Mouse (Mus musculus) monocyte, adult 5-6 weeks (primary cell): ENCODE data around the gene Itgav. TPM values are rescaled to one million over a fixed set of nuclear protein-coding genes. Genes with fewer than 3 reads are reported as not detected.
A peak's percentile ranks its signal among the peaks of the same experiment; 100 is the strongest.
"Not testable (repeated sequence)": the region's sequence is repeated elsewhere in the genome, so short reads cannot be mapped to it uniquely, and the experiment has no call there.

Source experiments
- ATAC-seq: fragments of 153-309, 156-312 bp; replicated peaks from 2 replicates; pipeline ENCODE4 v1.8.0; 2017; ENCODE audit warnings: mild to moderate bottlenecking; ENCODE audit not compliant: low TSS enrichment, insufficient number of reproducible peaks, severe bottlenecking, poor library complexity, low FRiP score
- total RNA-seq: library from RNA; stranded (forward); fragments of 200-1000, 200-491, 200-594 nt; gene quantifications from 3 replicates; pipeline ENCODE4 v1.2.3, GENCODE M21; 2017

The Itgav gene
- total RNA-seq, 1 experiment from 2014 or later = 168 TPM

DNA sequence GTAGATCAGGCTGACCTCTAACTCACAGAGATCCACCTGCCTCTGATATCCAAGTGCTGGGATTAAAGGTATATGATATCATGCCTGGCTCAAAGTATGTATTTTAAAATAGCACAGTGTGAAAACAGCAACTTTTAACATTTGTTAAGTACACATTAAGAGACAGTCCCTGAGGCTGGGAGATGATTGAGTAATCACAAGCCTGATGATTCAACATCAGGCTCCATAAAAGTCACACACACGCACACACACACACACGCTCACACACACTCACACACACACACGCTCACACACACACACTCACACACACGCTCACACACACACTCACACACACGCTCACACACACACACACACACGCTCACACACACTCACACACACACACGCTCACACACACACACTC is 21.8 kb upstream of the Itgav start:
- no peak for ATAC-seq

DNA sequence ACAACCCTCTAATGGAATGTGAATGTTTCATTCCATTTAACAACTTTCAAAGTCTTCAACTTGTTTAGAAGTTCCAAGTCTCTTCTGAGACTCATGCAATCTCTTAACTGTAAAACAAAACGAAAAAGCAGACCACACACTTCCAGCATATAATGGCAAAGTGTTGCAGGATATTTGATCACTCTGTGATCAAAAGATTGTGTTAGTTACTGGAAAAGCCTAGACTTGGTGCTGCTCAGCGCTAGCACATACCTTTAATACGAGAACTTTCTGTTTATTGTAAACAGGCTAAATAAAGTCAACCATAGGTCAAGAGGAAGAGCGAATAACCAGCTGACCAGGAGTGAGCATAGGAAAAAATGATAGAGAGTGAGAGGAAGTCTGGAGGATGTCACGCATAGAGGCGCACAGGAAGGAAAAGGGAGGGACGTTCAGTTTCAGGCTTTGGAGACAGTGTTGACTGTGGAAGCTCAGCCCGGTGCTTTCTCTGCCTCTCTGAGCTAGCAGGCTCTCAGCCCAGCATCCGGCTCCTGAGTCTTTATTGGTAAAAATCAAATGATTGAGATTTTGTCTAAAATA is 18.5 kb upstream of the Itgav start:
- ATAC-seq = no peak

DNA sequence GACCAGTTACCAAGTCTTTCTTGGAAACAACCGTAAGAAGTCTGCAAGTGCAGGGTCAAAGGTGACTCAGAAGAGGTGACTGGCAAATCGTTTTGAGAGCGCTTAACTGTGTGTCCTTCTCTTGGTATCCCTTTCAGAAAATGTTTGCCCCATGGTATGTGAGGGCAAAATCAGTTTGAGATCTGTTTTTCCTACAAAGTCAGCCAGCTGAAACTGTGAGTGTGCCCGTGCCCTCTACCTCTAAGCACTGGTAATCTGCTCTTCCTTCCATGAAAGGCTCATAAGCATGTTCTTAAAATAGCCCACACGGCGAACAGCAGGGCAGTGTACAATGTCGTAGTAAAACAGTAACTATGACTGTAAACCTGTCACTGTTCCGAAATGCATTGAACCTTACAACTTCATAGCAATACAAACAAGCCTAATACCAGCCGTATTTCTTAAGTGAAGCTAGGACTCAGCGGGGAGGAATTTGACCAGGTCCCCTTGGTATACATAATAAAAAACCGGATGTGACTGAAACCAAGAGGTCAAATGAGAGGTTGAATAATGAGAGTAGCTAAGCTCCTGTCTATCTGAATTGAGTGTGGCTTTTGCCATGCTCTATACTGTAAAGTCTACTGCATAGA is 14.2 kb upstream of the Itgav start:
- ATAC-seq = no peak

DNA sequence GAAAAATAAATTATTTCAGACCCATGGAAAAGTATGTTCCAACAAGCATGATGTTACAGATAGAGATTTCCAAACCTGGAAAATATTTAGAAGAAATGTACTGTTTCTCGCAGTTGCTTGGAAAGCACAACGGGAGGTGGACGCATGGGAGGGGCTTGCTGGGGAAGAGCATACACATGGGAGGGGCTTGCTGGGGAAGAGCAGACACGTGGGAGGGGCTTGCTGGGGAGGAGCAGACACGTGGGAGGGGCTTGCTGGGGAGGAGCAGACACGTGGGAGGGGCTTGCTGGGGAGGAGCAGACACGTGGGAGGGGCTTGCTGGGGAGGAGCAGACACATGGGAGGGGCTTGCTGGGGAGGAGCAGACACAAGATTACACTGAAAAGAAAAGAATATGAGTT is 10.9 kb upstream of the Itgav start:
- ATAC-seq = not testable (repeated sequence)

DNA sequence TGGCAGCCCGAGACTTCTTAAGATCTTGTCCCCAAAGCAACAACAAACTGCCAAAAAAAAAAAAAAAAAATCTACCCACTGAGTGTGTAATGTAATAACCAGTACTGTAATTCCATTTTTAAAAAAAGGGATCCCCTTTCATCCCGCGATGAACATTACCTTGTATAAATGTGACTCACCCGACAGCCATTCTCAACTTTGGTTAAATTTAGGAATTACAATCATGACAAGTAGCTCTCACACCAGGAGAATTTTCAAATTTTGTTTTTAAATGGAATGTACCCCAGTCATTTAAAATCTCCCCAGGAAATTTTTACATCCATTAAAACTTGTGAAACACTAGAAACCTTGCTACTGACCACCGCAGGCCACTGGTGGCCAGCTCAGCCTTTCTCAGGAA is 10.3 kb upstream of the Itgav start:
- ATAC-seq = no peak

DNA sequence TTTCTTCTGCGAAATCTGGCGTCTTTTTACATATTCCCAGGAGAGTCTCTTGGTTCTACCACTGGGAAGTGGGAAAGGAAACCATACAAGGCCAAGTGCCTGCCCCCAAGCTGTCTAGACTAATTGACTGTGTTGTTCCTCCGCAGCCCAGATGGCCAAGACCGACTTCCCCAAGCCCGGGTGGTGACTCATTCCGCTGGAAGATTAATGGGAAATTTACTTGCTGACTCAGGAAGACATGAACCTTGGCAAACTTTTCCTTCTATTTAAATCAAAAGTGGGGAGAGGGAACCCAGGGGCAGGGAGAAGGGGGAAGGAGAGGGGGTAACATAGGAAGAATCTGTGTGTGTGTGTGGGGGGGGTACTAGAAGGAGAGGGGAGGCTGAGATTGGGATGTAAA is 9.4 kb upstream of the Itgav start:
- 0 out of 2 replicates have a peak, but pooled peaks have one; percentile 50 for ATAC-seq

DNA sequence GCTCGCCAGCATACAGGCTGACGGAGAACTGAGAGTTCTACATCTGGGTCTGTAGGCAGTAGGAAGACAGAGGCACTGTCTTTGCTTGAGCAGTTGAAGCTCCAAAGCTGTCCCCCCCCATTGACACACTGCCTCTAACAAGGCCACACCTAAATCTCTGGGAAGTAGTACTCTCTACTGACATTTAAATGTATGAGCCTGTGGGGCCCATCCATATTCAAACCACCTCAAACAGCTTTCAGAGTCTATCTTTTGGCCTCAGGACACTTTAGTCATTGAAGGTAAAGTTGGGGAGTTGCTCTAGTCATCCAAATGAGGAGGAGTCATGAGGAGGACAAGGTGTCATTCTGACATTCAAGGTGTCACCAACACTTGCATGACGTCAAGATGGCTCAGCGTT is 5.9 kb upstream of the Itgav start:
- no peak for ATAC-seq

DNA sequence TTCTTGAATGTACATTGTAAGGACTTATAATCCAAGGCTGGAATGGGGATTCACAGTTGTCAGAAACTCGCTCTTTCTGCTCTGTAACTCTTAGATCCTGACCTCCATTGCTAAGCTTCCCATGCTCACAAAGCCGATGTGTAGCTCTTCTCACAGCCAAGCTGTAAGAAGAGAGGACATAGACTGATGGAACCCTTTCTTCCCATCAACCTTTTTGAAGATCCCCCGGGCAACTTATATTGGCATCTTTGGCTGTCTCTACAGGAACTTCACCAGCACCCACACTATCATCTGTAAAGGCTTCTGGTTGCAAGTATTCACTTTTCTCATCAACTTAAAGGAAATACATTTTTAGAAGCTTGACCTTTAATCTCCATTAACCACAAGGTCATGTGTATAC is 2.6 kb upstream of the Itgav start:
- peak; percentile 38; the same call in 1 of the 2 replicates for ATAC-seq

DNA sequence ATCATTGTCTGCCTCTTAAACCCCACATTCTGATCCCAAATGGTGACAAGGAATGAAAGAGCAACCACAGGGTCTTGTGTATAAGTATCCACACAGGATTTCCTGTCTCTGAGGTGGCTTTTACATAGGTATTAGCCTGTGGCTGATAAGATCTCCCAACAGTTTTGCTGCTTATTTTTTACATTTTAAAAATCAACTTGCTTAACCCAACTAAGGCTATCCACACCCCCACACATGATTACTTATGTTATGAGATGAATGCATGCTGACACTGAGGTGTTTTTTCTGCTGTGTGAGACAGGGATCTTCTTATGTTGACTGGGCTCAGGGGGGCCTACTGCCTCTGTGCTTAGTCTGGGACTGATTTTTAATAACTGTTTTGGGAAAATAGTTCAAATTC is 1.3 kb upstream of the Itgav start:
- no peak for ATAC-seq

DNA sequence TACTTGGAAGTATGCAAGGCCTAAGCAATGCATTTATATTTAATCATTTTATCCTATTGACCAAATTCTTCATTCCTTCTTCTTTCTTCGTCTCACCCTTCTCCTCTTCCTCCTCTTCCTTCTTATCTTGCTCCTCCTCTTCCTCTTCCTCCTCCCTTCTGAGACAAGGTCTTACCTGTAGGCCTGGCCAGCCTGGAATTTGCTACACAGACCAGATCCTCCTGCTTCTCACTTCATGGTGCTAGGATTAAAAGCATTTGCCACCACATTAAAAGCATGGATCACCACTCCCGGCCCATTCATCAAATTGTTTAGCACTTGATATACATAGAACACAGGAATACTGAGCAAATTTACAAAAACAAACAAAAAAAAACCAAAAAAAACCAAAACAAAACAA is 851 bp upstream of the Itgav start:
- no peak for ATAC-seq

DNA sequence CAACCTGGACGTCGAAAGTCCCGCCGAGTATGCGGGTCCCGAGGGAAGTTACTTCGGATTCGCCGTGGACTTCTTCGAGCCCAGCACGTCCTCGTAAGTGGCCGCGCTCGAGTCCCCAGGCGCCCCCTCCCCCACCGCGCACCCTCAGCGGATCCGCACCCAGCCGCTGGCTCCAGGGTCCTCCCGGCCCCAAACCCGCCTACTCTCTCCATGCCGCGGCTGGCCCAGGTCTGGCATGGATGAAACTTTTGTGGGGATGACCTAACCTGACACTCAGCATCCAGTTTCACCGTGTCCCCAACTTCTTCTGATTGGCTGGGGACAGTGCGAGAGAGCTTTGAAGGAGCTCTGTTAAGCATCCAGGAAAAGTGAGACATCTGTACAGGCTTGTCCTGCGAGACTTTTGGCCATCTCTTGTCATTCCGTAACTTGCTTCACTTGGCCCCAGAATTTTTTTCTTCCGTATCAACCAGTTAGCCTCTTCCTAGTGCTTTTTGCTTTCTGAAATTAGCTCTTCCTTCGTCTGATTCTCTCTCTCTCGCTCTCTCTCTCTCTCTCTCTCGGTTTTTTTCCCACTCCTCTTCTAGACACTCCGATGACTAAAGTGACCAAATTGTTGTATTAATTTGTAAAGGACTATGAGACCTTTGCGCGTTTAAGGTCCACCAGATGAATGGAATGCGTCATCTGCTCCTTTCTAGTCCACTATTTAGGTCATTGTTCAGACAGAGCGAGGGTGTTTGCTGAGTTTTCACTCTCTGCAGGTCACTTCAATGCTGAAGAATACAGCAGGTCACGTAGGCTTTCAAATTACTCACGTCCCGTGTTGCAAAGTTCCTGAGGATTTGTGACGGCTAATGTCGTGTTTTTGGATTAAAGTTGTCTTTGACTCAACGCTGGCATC is 882 bp downstream of the Itgav start:
- ATAC-seq = 0 out of 2 replicates have a peak, but pooled peaks have one; percentile 4

DNA sequence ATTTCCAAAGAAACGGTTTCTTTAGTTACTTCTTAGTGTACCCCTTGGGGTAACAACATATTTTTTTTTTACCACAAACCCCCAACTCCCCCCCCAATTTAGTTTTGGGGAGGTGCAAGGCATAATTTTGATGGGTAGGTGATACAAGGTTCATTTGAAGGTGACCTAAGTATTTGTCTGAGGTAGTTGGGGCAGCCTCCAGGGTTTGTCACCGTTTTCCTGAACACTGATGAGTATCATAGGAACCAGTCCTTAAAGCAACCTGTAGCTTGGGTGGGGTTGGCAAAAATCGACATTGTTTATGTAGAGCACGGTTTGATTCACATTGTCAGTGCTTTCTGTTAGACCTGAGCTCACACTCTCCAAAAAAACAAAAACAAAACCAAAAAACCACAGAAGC is 1.6 kb downstream of the Itgav start:
- no peak for ATAC-seq

DNA sequence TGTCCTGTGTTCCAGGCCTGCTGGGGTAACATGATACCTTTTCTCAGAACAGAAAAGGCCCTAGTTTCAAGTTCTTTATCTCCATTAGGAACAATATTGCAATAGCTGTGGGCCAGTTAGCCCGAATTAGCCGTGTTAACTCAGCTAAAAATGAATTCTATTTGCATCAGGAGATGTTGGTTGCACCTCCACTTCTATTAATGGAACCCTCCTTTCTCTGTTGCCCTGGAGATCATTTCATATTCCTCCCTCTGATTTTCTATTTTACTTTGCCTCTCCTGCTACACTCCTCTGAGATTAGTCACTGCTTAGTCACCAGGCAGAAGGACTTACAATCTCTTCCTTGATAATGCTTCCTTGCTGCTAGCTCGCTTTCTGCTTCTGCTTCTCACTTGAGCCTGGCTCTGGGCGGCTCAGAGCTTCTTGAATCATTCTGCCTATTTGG is 4.1 kb downstream of the Itgav start:
- ATAC-seq = no peak

DNA sequence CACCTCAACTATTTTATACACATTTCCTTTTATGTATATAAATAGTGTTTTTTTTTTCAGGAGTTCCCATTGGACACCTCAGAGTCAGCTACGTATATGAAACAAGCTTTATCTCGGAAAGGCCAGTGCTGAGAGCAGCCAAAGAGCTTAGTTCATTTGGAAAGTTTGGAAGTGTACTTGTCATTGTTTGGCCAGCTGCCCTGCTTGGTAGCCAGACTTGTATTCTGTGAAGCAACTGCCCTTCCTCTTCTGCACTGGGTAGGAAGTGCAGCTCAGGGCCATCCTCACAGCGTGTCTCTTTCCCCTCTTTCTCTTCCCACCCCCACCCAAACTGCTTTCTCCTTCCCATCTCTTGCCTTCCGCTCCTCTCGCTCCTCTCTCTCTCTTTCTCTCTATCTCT is 5.1 kb downstream of the Itgav start:
- 0 out of 2 replicates have a peak, but pooled peaks have one; percentile 51 for ATAC-seq

DNA sequence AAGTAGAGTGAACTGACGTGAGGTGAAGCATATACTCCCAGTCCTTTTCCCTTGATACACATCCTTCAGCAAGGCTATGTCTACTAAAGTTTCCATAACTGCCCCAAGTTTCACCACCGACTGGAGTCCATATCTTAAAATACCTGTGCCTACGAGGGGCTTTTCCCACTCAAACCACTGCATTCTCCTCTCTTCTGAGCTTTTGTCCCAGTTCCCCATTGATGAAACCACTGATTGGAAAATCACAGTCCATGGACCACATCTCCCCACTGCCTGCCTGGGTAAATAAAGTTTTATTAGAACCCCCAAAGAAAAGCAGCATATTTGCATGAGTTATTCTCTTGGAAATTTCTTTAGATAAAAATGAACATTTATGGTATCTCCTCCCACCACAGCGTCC is 8.7 kb downstream of the Itgav start:
- no peak for ATAC-seq

DNA sequence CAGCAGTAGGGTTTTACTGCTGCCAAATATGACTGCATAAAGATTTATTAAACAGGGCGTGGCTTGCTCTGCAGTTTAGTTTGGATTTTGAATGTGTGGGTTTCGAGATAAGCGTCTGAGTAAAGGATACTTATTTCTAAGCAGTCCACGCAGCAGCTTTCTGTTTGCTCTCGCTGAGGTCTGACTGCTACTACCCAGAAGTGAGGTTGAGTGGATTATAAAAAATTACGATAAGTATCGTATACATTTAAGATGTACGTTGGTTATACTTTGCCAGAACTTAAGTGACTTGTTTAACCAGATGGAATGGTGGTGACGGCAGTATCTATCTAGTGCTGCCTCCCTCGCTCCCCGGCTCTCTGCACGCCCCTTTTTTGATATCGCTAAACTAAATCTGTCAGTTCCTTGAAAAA is 9.8 kb downstream of the Itgav start:
- no peak for ATAC-seq

DNA sequence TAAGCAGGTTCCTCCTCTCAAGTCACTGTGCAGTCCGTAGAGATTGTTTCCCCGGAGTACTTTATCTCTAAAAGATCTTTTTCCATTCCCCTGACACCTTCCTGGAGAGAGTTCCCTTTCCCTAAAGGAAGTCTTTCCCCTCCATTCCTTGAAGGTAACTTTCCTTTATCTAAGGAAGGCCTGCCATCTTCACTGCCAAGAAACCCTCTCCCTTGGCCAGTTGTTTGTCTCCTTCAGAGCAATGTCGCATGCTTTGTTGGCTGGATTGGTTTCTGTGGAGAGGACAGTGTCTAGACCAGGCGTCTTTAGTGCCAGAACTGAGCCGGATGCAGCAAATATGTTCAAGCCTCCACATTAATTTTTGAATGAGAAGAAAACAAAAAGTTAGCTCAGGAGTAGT is 11.1 kb downstream of the Itgav start:
- ATAC-seq = no peak

DNA sequence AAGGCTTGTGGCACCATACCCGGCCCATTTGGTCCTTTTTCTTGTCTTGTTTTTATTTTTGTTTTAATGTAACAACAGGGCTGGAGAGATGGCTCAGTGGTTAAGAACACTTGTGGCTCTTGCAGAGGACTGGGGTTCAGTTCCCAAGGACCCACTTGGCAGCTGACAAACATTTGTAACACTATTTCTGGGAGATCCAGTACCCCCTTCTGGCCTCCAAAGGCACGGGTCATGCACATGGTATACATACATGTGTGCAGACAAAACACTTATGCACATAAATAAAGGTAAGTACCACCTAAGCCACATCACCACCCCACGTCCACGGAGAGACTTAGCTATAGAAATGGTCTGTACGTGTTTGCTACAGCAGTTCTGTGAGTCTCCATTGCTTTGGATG is 12.6 kb downstream of the Itgav start:
- no peak for ATAC-seq

DNA sequence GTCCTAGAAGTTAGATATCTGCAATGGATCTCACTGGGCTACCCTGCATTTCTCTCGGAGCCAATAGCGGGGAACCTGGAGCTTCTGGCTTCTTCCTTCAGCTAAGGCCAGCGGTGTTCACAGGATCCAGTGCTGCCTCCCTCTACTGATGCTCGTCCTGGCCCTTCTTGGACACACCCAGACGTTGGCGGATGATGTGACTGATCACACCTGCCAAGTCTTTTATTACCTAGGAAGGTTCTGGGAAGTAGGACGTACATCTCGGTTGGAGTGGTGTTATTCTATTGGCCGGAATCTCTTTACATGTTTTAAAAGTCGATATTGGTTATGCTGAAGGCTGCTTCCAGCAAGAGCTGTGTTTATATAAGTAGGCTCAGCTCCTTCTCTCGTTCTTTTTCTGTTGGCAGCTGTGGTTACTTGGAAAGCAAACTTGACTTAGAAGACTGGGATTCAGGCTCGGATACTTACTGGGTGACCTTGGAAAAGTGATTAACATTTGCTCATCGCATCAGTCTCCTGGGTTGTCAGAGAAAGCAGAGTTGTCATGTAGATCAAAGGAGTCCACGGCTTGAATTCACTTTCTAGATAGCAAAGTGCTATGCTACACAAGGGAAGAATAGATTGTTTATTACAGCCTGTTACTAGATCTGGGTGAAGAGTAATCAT is 14.5 kb downstream of the Itgav start:
- no peak for ATAC-seq
